Mouse (Mus musculus): ENCODE data around the gene Smurf1.

DNA sequence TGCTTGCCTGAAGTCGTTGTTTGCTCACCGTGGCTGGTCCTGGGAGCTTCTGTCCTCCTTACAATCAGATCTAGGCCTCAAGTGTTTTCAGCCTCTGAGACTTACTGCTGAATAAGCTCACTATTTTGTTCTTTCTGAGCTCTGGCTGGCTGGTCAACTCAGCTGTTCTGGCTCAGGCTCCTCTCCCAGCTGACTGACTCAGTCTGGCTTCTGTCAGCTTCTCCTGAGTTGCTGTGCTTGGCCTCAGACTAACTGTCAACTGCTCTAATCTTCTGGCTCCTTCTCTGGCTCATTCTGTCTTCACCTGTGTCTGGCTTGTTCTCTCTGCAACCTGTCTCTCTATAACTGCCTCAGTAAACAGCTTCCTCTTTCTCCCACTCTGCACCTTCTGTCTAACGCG, 136.0 kb downstream of the Smurf1 start:
- TF ChIP-seq POLR2A (IDR thresholded peaks at IDR 0.05; ENCODE audit: borderline replicate concordance, insufficient read depth, low read length) (no peak), CTCF (IDR thresholded peaks at IDR 0.05; ENCODE audit: borderline replicate concordance, insufficient read depth, low read depth, low read length) (no peak)
